Mouse (Mus musculus): ENCODE data around the gene Chd1. TPM values are rescaled to one million over a fixed set of nuclear protein-coding genes. Genes with fewer than 3 reads are reported as not detected.
"Not testable (repeated sequence)": the region's sequence is repeated elsewhere in the genome, so short reads cannot be mapped to it uniquely, and the experiment has no call there.

Chd1 gene
- total and polyA plus RNA-seq, 3 experiments: 16.2 to 35.1 (median 28.5) TPM

GRCm38 (mm10) chr17:15737346-15737917 is 32.7 kb downstream of the Chd1 start:
- no peak for DNase-seq

- peak; percentile 18 for DNase-seq
Observed at GRCm38 (mm10) chr17:15741836-15742235, 37.1 kb downstream of the Chd1 start.

- DNase-seq: no peak
Observed at GRCm38 (mm10) chr17:15742953-15743352, 38.2 kb downstream of the Chd1 start.

- DNase-seq: peak; percentile 20
Observed at GRCm38 (mm10) chr17:15743379-15743778, 38.6 kb downstream of the Chd1 start.

- no peak for DNase-seq
Observed at GRCm38 (mm10) chr17:15746696-15747095, 41.9 kb downstream of the Chd1 start.

GRCm38 (mm10) chr17:15748022-15748421 is 43.3 kb downstream of the Chd1 start:
- no peak for DNase-seq

- not testable (repeated sequence) for DNase-seq
Observed at GRCm38 (mm10) chr17:15751264-15751663, 46.5 kb downstream of the Chd1 start.

- DNase-seq: no peak
Observed at GRCm38 (mm10) chr17:15761191-15761590, 56.4 kb downstream of the Chd1 start.

- DNase-seq: no peak
Observed at GRCm38 (mm10) chr17:15769081-15769724, 64.4 kb downstream of the Chd1 start.

- DNase-seq: no peak
Observed at GRCm38 (mm10) chr17:15773956-15774355, 69.2 kb downstream of the Chd1 start.

- DNase-seq: no peak
Observed at GRCm38 (mm10) chr17:15774565-15775215, 69.9 kb downstream of the Chd1 start.

- no peak for DNase-seq
Observed at GRCm38 (mm10) chr17:15776349-15776748, 71.6 kb downstream of the Chd1 start.

- no peak for DNase-seq
Observed at GRCm38 (mm10) chr17:15777979-15778378, 73.2 kb downstream of the Chd1 start.

- no peak for DNase-seq
Observed at GRCm38 (mm10) chr17:15787036-15787435, 82.3 kb downstream of the Chd1 start.

- no peak for DNase-seq
Observed at GRCm38 (mm10) chr17:15790716-15791115, 85.9 kb downstream of the Chd1 start.

GRCm38 (mm10) chr17:15799195-15799793 is 94.5 kb downstream of the Chd1 start:
- no peak for DNase-seq

- DNase-seq: no peak
Observed at GRCm38 (mm10) chr17:15804008-15804812, 99.4 kb downstream of the Chd1 start.

- DNase-seq: no peak
Observed at GRCm38 (mm10) chr17:15807295-15807984, 102.7 kb downstream of the Chd1 start.

GRCm38 (mm10) chr17:15808015-15808414 is 103.2 kb downstream of the Chd1 start:
- no peak for DNase-seq

GRCm38 (mm10) chr17:15808468-15809374 is 104.0 kb downstream of the Chd1 start:
- DNase-seq: no peak

Data from adrenal gland, adult 2 months (tissue).